Mouse (Mus musculus) kidney, adult 2 months (tissue): ENCODE measurements at regions not wholly inside any gene's neighbourhood (a gene's known extent, or its start where the extent isn't known, plus 50 kb on each side); places are given as distances from the start of the nearest gene placed in this dataset.

Experiments used
- CTCF ChIP-seq: fragments of 200-500 bp; conservative IDR thresholded peaks from 2 replicates; pipeline ENCODE4 v1.5.1; 2011; ENCODE audit warnings: low read depth, mild to moderate bottlenecking, control low read depth, low read length, moderate library complexity, mixed read lengths; ENCODE audit not compliant: insufficient read depth, insufficient read length
- POLR2A ChIP-seq: fragments of 200-500 bp; IDR thresholded peaks from one replicate; pipeline ENCODE4 v1.6.1; 2011; ENCODE audit warnings: low read depth, low read length, control low read depth

- TF ChIP-seq POLR2A (no peak), CTCF (no peak)
Observed at GRCm38 (mm10) chr13:118259606-118260005, 126.8 kb upstream of the B430218F22Rik start.
